Mouse (Mus musculus) heart, adult 9 months (tissue): ENCODE results near the gene Frmd4a.

Experiments
- DNase-seq, 2 experiments: peaks; one replicate each; pipeline ENCODE4 v3.0.0; 2022; ENCODE audit warnings: low spot score in 2 of 2

The Frmd4a gene

GRCm38 (mm10) chr2:4017528-4018288, at the start of gene Frmd4a:
Gene Frmd4a, plus strand, starts transcription at chr2:4017717.
- no peak for DNase-seq

GRCm38 (mm10) chr2:3988876-3989275, 28.6 kb upstream of the Frmd4a start:
- no peak for DNase-seq

- DNase-seq, result no peak
Measured at GRCm38 (mm10) chr2:3990431-3990830, 27.1 kb upstream of the Frmd4a start.

GRCm38 (mm10) chr2:4018431-4018876, 937 bp downstream of the Frmd4a start:
- DNase-seq, result no peak

- no peak for DNase-seq
Measured at GRCm38 (mm10) chr2:4018909-4019308, 1.4 kb downstream of the Frmd4a start.

- DNase-seq, result no peak
Measured at GRCm38 (mm10) chr2:4024927-4025326, 7.4 kb downstream of the Frmd4a start.

GRCm38 (mm10) chr2:4029031-4029747, 11.7 kb downstream of the Frmd4a start:
- DNase-seq, result no peak

- no peak for DNase-seq
Measured at GRCm38 (mm10) chr2:4036153-4036589, 18.7 kb downstream of the Frmd4a start.

GRCm38 (mm10) chr2:4036651-4037117, 19.2 kb downstream of the Frmd4a start:
- no peak for DNase-seq

GRCm38 (mm10) chr2:4042009-4042408, 24.5 kb downstream of the Frmd4a start:
- DNase-seq, result no peak

GRCm38 (mm10) chr2:4055481-4055880, 38.0 kb downstream of the Frmd4a start:
- no peak for DNase-seq

- DNase-seq, result no peak
Measured at GRCm38 (mm10) chr2:4060675-4061074, 43.2 kb downstream of the Frmd4a start.

GRCm38 (mm10) chr2:4071831-4072230, 54.3 kb downstream of the Frmd4a start:
- DNase-seq, result no peak

- no peak for DNase-seq
Measured at GRCm38 (mm10) chr2:4083877-4084276, 66.4 kb downstream of the Frmd4a start.

GRCm38 (mm10) chr2:4097601-4098000, 80.1 kb downstream of the Frmd4a start:
- no peak for DNase-seq

GRCm38 (mm10) chr2:4098948-4099776, 81.6 kb downstream of the Frmd4a start:
- DNase-seq, result no peak

- DNase-seq, result no peak
Measured at GRCm38 (mm10) chr2:4099777-4100104, 82.2 kb downstream of the Frmd4a start.

GRCm38 (mm10) chr2:4101370-4101769, 83.9 kb downstream of the Frmd4a start:
- peak; percentile 5 to 33 for DNase-seq

- no peak for DNase-seq
Measured at GRCm38 (mm10) chr2:4113303-4113920, 95.9 kb downstream of the Frmd4a start.

- DNase-seq, result no peak
Measured at GRCm38 (mm10) chr2:4119678-4120458, 102.4 kb downstream of the Frmd4a start.

- DNase-seq, result no peak
Measured at GRCm38 (mm10) chr2:4131216-4131615, 113.7 kb downstream of the Frmd4a start.
